Mouse (Mus musculus): ENCODE measurements around the gene Lrcol1. TPM values are rescaled to one million over a fixed set of nuclear protein-coding genes. Genes with fewer than 3 reads are reported as not detected.

Lrcol1 gene
- total and polyA plus RNA-seq, 3 experiments = not detected

DNA sequence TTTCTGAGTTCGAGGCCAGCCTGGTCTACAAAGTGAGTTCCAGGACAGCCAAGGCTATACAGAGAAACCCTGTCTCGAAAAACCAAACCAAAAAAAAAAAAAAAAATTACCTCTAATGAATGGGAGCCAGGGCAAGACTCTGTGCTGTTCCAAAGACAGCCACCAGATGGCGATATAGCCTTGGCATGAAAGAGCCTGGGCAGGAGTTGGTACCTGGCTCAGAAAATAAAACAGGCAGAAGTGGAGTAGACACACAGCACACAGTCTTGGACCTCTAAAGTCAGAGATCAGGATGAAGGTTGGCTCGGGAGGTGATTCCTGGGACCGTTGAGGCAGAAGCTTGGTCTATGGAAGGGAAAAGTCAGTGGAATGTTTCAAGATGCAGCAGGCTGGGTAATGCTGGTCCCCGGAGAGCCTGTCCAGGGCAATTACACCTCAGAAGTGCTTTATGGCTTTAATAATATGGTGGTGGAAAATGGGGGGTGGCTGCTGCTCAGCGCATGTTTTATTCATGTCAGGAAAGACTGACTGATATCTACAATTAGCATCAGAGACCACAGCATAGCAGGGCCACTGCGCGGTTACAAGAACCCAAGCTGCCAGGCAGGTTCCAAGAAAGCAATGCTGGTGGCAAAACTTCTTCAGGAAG lies 13.1 kb downstream of the Lrcol1 start:
- DNase-seq (ENCODE audit: low read depth, low spot score) = peak; percentile 87
- Histone ChIP-seq H3K27me3 (ENCODE audit: control insufficient read depth in 1 of 2, insufficient read depth in 2 of 2, low read length in 2 of 2) (no peaks in the 10 kb centered on the region), H3K4me3 (ENCODE audit: control insufficient read depth in 1 of 2, insufficient read depth in 1 of 2, low read depth in 2 of 2, low read length in 2 of 2) (no peak overlapping the region), H3K79me2 (ENCODE audit: control insufficient read depth, insufficient read depth, low read length, poor library complexity) (no peaks in the 10 kb centered on the region), H3K9me3 (replicated peaks; ENCODE audit: insufficient read depth, low read length) (no peaks in the 10 kb centered on the region), H3K27ac (ENCODE audit: control insufficient read depth, low read depth, low read length) (no peak overlapping the region), H3K36me3 (ENCODE audit: control insufficient read depth in 1 of 2, insufficient read depth in 2 of 2, low read length in 2 of 2) (no peaks in the 10 kb centered on the region), H3K4me1 (ENCODE audit: control insufficient read depth in 1 of 2, insufficient read depth in 2 of 2, low read length in 2 of 2) (no peaks in the 10 kb centered on the region), H3K9ac (ENCODE audit: control insufficient read depth, low read depth, low read length, poor library complexity, severe bottlenecking) (no peak overlapping the region)
- TF ChIP-seq MYB (IDR thresholded peaks at IDR 0.05; ENCODE audit: low read depth, low read length) (no peak), POLR2AphosphoS2 (IDR thresholded peaks at IDR 0.05; ENCODE audit: low read length) (no peak), CHD2 (IDR thresholded peaks at IDR 0.05; ENCODE audit: low read length) (no peak), KAT2A (conservative IDR thresholded peaks at IDR 0.05; ENCODE audit: low read depth, low read length) (no peak), TBP (IDR thresholded peaks at IDR 0.05; ENCODE audit: low read depth, low read length) (no peak), GABPA (IDR thresholded peaks at IDR 0.05; ENCODE audit: low read depth, low read length) (no peak), USF2 (IDR thresholded peaks at IDR 0.05; ENCODE audit: borderline replicate concordance in 1 of 2, insufficient read depth in 1 of 2, low read depth in 1 of 2, low read length in 2 of 2) (no peak), TAL1 (IDR thresholded peaks at IDR 0.05; ENCODE audit: low read length) (no peak), ZC3H11A (IDR thresholded peaks at IDR 0.05; ENCODE audit: low read depth, low read length) (peak; percentile 82), TCF12 (IDR thresholded peaks at IDR 0.05; ENCODE audit: low read depth, low read length) (no peak), MXI1 (IDR thresholded peaks at IDR 0.05; ENCODE audit: low read depth, low read length) (no peak), SIN3A (IDR thresholded peaks at IDR 0.05; ENCODE audit: low read length) (no peak), CTCF (IDR thresholded peaks at IDR 0.05 in 2 of 3, conservative IDR thresholded peaks at IDR 0.05 in 1 of 3; ENCODE audit: control insufficient read depth in 1 of 3, insufficient read depth in 1 of 3, low read depth in 2 of 3, low read length in 3 of 3, poor library complexity in 1 of 3, severe bottlenecking in 1 of 3) (peak; percentile 75 to 91 (median 79)), E2F4 (IDR thresholded peaks at IDR 0.05; ENCODE audit: borderline replicate concordance, low read depth, low read length) (no peak), ZKSCAN1 (IDR thresholded peaks at IDR 0.05; ENCODE audit: low read depth, low read length) (no peak), EP300 (IDR thresholded peaks at IDR 0.05; ENCODE audit: low read depth in 1 of 2, low read length in 2 of 2) (no peak), SMC3 (IDR thresholded peaks at IDR 0.05; ENCODE audit: low read depth, low read length) (peak; percentile 84), UBTF (IDR thresholded peaks at IDR 0.05; ENCODE audit: borderline replicate concordance, insufficient read depth, low read depth, low read length) (no peak), BHLHE40 (IDR thresholded peaks at IDR 0.05; ENCODE audit: borderline replicate concordance, low read depth, low read length) (no peak), GATA1 (IDR thresholded peaks at IDR 0.05; ENCODE audit: low read depth, low read length) (peak; percentile 27; the same call in 1 of the 2 replicates), JUND (IDR thresholded peaks at IDR 0.05; ENCODE audit: low read depth, low read length) (no peak), RAD21 (IDR thresholded peaks at IDR 0.05; ENCODE audit: low read depth, low read length) (peak; percentile 83), ZNF384 (IDR thresholded peaks at IDR 0.05; ENCODE audit: low read depth, low read length) (peak; percentile 96), MAFK (IDR thresholded peaks at IDR 0.05; ENCODE audit: borderline replicate concordance, low read depth, low read length) (no peak), NRF1 (IDR thresholded peaks at IDR 0.05; ENCODE audit: insufficient read depth, low read depth, low read length, poor library complexity, severe bottlenecking) (no peak), USF1 (IDR thresholded peaks at IDR 0.05; ENCODE audit: low read depth, low read length) (no peak), HCFC1 (IDR thresholded peaks at IDR 0.05; ENCODE audit: low read depth, low read length) (no peak), ZMIZ1 (IDR thresholded peaks at IDR 0.05; ENCODE audit: low read depth, low read length) (no peak), RCOR1 (IDR thresholded peaks at IDR 0.05; ENCODE audit: low read depth, low read length) (no peak)
